Comparison of ENCODE assay signal across 8 mouse cellular contexts in genomic region chr6:120603454-120603853, GRCm38 (mm10).
A peak's percentile ranks its signal among the peaks of the same experiment; 100 is the strongest.
DNase-seq lines count a peak whose midpoint lies in the region; ATAC-seq lines count a peak whose summit lies in the region.

No protein-coding gene starts in this region.

- no peaks in the 10 kb centered on the region for H3K36me3 ChIP-seq in kidney, embryonic 15.5 days
- H3K36me3 ChIP-seq in embryonic facial prominence, embryonic 11.5 days (replicated peaks; ENCODE audit: control insufficient read depth, insufficient read depth, low read depth, low read length), result no peaks in the 10 kb centered on the region
- no peaks in the 10 kb centered on the region for H3K36me3 ChIP-seq in hindbrain, embryonic 14.5 days (replicated peaks; ENCODE audit: control insufficient read depth, insufficient read depth)

- no peaks in the 10 kb centered on the region for H3K27me3 ChIP-seq in kidney, embryonic 15.5 days
- H3K27me3 ChIP-seq in embryonic facial prominence, embryonic 11.5 days (ENCODE audit: control insufficient read depth, insufficient read depth, low read length), result no peaks in the 10 kb centered on the region
- no peaks in the 10 kb centered on the region for H3K27me3 ChIP-seq in hindbrain, embryonic 14.5 days (ENCODE audit: control insufficient read depth, insufficient read depth, low read length)

- H3K4me2 ChIP-seq in kidney, embryonic 15.5 days, result no peak overlapping the region
- no peak overlapping the region for H3K4me2 ChIP-seq in embryonic facial prominence, embryonic 11.5 days (ENCODE audit: low read depth, low read length)
- no peak overlapping the region for H3K4me2 ChIP-seq in hindbrain, embryonic 14.5 days (replicated peaks)

- no peak overlapping the region for H3K4me3 ChIP-seq in kidney, embryonic 15.5 days (replicated peaks)
- no peak overlapping the region for H3K4me3 ChIP-seq in embryonic facial prominence, embryonic 11.5 days (ENCODE audit: low read depth, low read length)
- no peak overlapping the region for H3K4me3 ChIP-seq in hindbrain, embryonic 14.5 days (replicated peaks; ENCODE audit: low read length)

- WGBS in kidney, embryonic 15.5 days, result 49% methylated on average over 2 of the region's 2 CpGs
- 53% methylated on average over 2 of the region's 2 CpGs for WGBS in embryonic facial prominence, embryonic 11.5 days
- WGBS in hindbrain, embryonic 14.5 days, result 56% methylated on average over 2 of the region's 2 CpGs

- no peaks in the 10 kb centered on the region for H3K9me3 ChIP-seq in kidney, embryonic 15.5 days (replicated peaks)
- H3K9me3 ChIP-seq in embryonic facial prominence, embryonic 11.5 days (replicated peaks; ENCODE audit: control insufficient read depth, low read length), result no peaks in the 10 kb centered on the region
- no peaks in the 10 kb centered on the region for H3K9me3 ChIP-seq in hindbrain, embryonic 14.5 days (ENCODE audit: control insufficient read depth, low read length)

- H3K4me1 ChIP-seq in kidney, embryonic 15.5 days, result peaks cover 7% of the 10 kb centered on the region; the same call in 1 of the 2 replicates
- no peaks in the 10 kb centered on the region for H3K4me1 ChIP-seq in embryonic facial prominence, embryonic 11.5 days (ENCODE audit: control insufficient read depth, insufficient read depth, low read length)
- no peaks in the 10 kb centered on the region for H3K4me1 ChIP-seq in hindbrain, embryonic 14.5 days (replicated peaks; ENCODE audit: control insufficient read depth, insufficient read depth, low read length)

- peak; percentile 30 for DNase-seq in kidney, postnatal 14 days
- peak; percentile 77 for DNase-seq in R1 (ENCODE audit: low read depth, low spot score)
- peak; percentile 51 for DNase-seq in embryonic facial prominence, embryonic 11.5 days (ENCODE audit: low spot score)
- DNase-seq in lung, postnatal 25 days (ENCODE audit: low spot score), result peak; percentile 43
- DNase-seq in urinary bladder, adult 18-20 months (ENCODE audit: low spot score in 2 of 2), result no peak
- no peak for DNase-seq in hindbrain, embryonic 14.5 days (ENCODE audit: low spot score)

- H3K27ac ChIP-seq in kidney, embryonic 15.5 days, result no peak overlapping the region
- no peak overlapping the region for H3K27ac ChIP-seq in embryonic facial prominence, embryonic 11.5 days (replicated peaks; ENCODE audit: low read depth, low read length)
- no peak overlapping the region for H3K27ac ChIP-seq in hindbrain, embryonic 14.5 days

- no peak for ATAC-seq in kidney, embryonic 15.5 days (replicated peaks; ENCODE audit: low FRiP score)
- no peak for ATAC-seq in embryonic facial prominence, embryonic 11.5 days (replicated peaks; ENCODE audit: insufficient number of reproducible peaks, low FRiP score, low TSS enrichment, low read depth)
- ATAC-seq in megakaryocyte-erythroid progenitor cell, adult 5-6 weeks (replicated peaks; ENCODE audit: low FRiP score, low TSS enrichment, poor library complexity, severe bottlenecking), result no peak
- no peak for ATAC-seq in hindbrain, embryonic 14.5 days (ENCODE audit: low FRiP score)

- H3K9ac ChIP-seq in kidney, embryonic 15.5 days, result no peak overlapping the region
- no peak overlapping the region for H3K9ac ChIP-seq in embryonic facial prominence, embryonic 11.5 days (replicated peaks; ENCODE audit: low read length)
- H3K9ac ChIP-seq in hindbrain, embryonic 14.5 days, result no peak overlapping the region

Comparison
In these comparisons a context has a peak if more than half of its experiments do, and no peak if none do; other contexts are left out.
1. DNase-seq: peak in kidney, postnatal 14 days (single experiment), R1 (single experiment), embryonic facial prominence, embryonic 11.5 days (single experiment) and lung, postnatal 25 days (single experiment); none in urinary bladder, adult 18-20 months (0 of 2) and hindbrain, embryonic 14.5 days (single experiment).